In the genomic region with DNA sequence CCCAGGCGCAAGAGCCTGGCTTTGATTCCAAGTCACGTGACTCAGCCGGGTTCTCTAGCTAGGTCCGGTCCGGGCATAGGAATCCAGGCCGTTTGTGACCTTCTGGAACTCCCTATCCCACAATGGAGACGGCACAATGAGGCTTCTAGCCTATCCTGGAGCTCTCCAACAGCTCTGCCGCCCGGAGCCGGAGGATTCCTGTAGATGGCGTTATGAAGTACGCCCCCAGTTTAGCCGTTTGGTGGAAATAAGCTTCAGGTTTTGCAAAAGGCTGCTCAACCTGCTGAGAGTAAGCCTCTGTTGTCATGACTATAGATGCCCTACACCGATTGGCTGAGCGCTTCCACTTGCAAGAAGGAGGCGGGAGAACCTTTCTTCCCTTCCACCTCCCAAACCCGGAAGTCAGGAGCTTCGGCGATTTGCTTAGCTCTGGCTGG, we compare ENCODE assay signal across 8 mouse cellular contexts. TPM values are rescaled to one million over a fixed set of nuclear protein-coding genes. Genes with fewer than 3 reads are reported as not detected.
A peak's percentile ranks its signal among the peaks of the same experiment; 100 is the strongest.
DNase-seq lines count a peak whose midpoint lies in the region; ATAC-seq lines count a peak whose summit lies in the region.

A gene (minus strand): TSS at position 252 of the 437 bp plus-strand sequence.

- no peaks in the 10 kb centered on the region for H3K9me3 ChIP-seq in hindbrain, embryonic 15.5 days

- peak within 1 kb of the TSS; percentile 65 for H3K4me2 ChIP-seq in hindbrain, embryonic 15.5 days

- H3K4me3 ChIP-seq in hindbrain, embryonic 15.5 days: peak within 1 kb of the TSS; percentile 36

- peak within 1 kb of the TSS; percentile 23; the same call in 1 of the 2 replicates for H3K27ac ChIP-seq in hindbrain, embryonic 15.5 days (replicated peaks)

- ATAC-seq in hindbrain, embryonic 15.5 days (ENCODE audit: low FRiP score, low read depth): peak; percentile 95

- DNase-seq in adrenal gland, adult (ENCODE audit: inconsistent age in 2 of 2, low spot score in 1 of 2): peak; percentile 77 to 91
- peak; percentile 71 to 72 for DNase-seq in cerebellum, postnatal 36 days
- DNase-seq in frontal cortex, postnatal 36 days (ENCODE audit: low spot score in 2 of 2): peak; percentile 56 to 83
- peak; percentile 55 to 56 for DNase-seq in layer of hippocampus, postnatal 36 days
- peak; percentile 85 for DNase-seq in lung, postnatal 10 days
- DNase-seq in retina, adult 2 months (ENCODE audit: low read depth, low spot score): peak; percentile 40
- DNase-seq in urinary bladder, postnatal 4 days (ENCODE audit: low spot score in 2 of 2): peak; percentile 45 to 68

- H3K27me3 ChIP-seq in hindbrain, embryonic 15.5 days: no peaks in the 10 kb centered on the region

- 2% methylated on average over 19 of the region's 19 CpGs for WGBS in hindbrain, embryonic 15.5 days

- H3K4me1 ChIP-seq in hindbrain, embryonic 15.5 days (replicated peaks): peaks cover 13% of the 10 kb centered on the region

- peaks cover 2% of the 10 kb centered on the region; the same call in 1 of the 2 replicates for H3K36me3 ChIP-seq in hindbrain, embryonic 15.5 days

- H3K9ac ChIP-seq in hindbrain, embryonic 15.5 days: peak within 1 kb of the TSS; percentile 15; the same call in 1 of the 2 replicates

RNA-seq across cellular contexts. Expression of the gene that starts here (rescaled TPM):
- polyA plus RNA-seq in hindbrain, embryonic 15.5 days (2015; fragmentation: Nextera tagmentation; extraction: Ambion mirVana): 2.6 and 2.9 TPM in 2 replicates
- total RNA-seq in layer of hippocampus, postnatal 36 days (2021): 1 to 10 TPM; 4.0 to 4.7 TPM

Comparison
In these comparisons a context has a peak if more than half of its experiments do, and no peak if none do; other contexts are left out.
1. Peak in every context shown above with its lines: DNase-seq, ATAC-seq, H3K4me3 ChIP-seq and H3K27ac ChIP-seq.